Mouse (Mus musculus) forebrain, embryonic 14.5 days (tissue): ENCODE data around the gene P4htm. TPM values are rescaled to one million over a fixed set of nuclear protein-coding genes. Genes with fewer than 3 reads are reported as not detected.
"Not testable (repeated sequence)": the region's sequence is repeated elsewhere in the genome, so short reads cannot be mapped to it uniquely, and the experiment has no call there.

ENCODE experiments used
- ATAC-seq: fragments of 200-750 bp; cut with Nextera tagmentation; 2 replicates; pipeline ENCODE4 v1.8.0; 2017; ENCODE audit warnings: mild to moderate bottlenecking, moderate library complexity
- DNase-seq: peaks from one replicate; pipeline ENCODE4 v3.0.0-alpha.2; 2015; ENCODE audit warnings: low spot score
- H3K27ac ChIP-seq: fragments of 300-500 bp; sonication (generic); 2 replicates; pipeline ENCODE4 v1.5.1; 2014; ENCODE audit warnings: low read depth, mild to moderate bottlenecking, control low read depth, low read length, moderate library complexity
- H3K27me3 ChIP-seq: fragments of 300-500 bp; sonication (generic); replicated peaks from 2 replicates; pipeline ENCODE4 v1.6.1; 2014; ENCODE audit warnings: low read length, control low read depth, mixed read lengths; ENCODE audit not compliant: control insufficient read depth, insufficient read depth
- H3K36me3 ChIP-seq: fragments of 300-500 bp; sonication (generic); 2 replicates; pipeline ENCODE4 v1.6.1; 2014; ENCODE audit warnings: low read length, control low read depth; ENCODE audit not compliant: control insufficient read depth, insufficient read depth
- H3K4me1 ChIP-seq: fragments of 300-500 bp; sonication (generic); 2 replicates; pipeline ENCODE4 v1.6.1; 2014; ENCODE audit warnings: antibody characterized with exemption, low read length, control low read depth; ENCODE audit not compliant: control insufficient read depth, insufficient read depth
- H3K4me2 ChIP-seq: fragments of 300-500 bp; sonication (generic); 2 replicates; pipeline ENCODE4 v1.6.1; 2014; ENCODE audit warnings: mild to moderate bottlenecking, control low read depth, low read length
- H3K4me3 ChIP-seq: fragments of 300-500 bp; sonication (generic); 2 replicates; pipeline ENCODE4 v1.5.1; 2014; ENCODE audit warnings: low read depth, low read length, control low read depth
- H3K9ac ChIP-seq: fragments of 300-500 bp; sonication (generic); 2 replicates; pipeline ENCODE4 v1.6.1; 2014; ENCODE audit warnings: mild to moderate bottlenecking, low read length, control low read depth, moderate library complexity
- H3K9me3 ChIP-seq: fragments of 300-500 bp; sonication (generic); replicated peaks from 2 replicates; pipeline ENCODE4 v1.6.1; 2016; ENCODE audit warnings: low read length, control low read depth, mixed read lengths; ENCODE audit not compliant: control insufficient read depth
- WGBS: fragments of 180-500 bp; shearing (Covaris S2); extraction: QIAGEN DNeasy Blood & Tissue Kit; methylation state at CpG from one replicate; pipeline ENCODE4 v1.1.7; 2014; 5-methylcytosine and 5-hydroxymethylcytosine counted together
- polyA plus RNA-seq: library from polyadenylated mRNA; unstranded; fragments of >200 nt; fragmentation: Nextera tagmentation; extraction: Ambion mirVana; gene quantifications from 2 replicates; pipeline ENCODE4 v1.2.1, GENCODE M21; 2014

P4htm gene
- polyA plus RNA-seq, 1 experiment from 2014 or later = 14.5 TPM

DNA sequence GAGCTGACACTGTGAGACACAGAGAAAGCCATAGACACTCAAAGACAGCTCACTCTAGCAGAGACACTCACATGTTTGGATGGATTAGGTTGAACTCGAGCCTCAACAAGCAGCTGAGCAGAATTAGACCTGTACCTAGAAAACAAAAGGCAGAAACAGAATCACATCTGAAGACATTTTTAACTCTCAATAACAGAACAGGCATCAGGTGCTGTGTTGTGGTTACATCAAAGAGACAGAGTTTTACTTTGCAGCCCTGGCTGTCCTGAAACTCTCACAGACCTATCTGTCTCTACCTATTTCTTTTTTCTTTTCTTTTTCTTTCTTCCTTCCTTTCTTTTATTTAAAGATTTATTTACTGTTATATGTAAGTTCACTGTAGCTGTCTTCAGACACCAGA lies 19.8 kb upstream of the P4htm start:
- no peak for DNase-seq
- Histone ChIP-seq H3K27me3 (no peaks in the 10 kb centered on the region), H3K27ac (no peak overlapping the region), H3K4me1 (no peaks in the 10 kb centered on the region), H3K36me3 (peaks cover 54% of the 10 kb centered on the region), H3K9ac (no peak overlapping the region), H3K4me3 (no peak overlapping the region), H3K4me2 (no peak overlapping the region), H3K9me3 (no peaks in the 10 kb centered on the region)
- 97% methylated on average over 1 of the region's 1 CpGs for WGBS
- ATAC-seq = no peak

DNA sequence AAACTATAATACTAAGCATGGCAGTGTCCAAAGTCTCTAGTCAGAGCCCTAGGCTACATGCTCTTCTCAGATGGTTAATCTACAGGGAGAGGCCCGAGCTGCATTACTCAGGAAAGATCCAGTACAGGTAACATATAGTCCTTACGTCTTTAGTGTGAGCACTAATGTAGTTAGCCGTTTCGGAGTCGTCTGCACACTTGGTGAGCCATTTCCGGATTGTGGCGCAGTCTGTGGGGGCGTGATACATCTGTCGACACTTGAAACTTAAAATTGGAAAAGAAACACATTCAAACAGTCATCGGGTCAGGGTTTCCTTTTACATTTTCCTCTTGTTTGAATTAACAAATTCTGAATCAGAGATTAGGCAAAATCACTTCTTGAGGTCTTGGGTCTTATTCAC lies 14.0 kb upstream of the P4htm start:
- peaks cover 91% of the 10 kb centered on the region for H3K36me3 ChIP-seq
- WGBS = 95% methylated on average over 10 of the region's 10 CpGs
- no peak overlapping the region for H3K27ac ChIP-seq
- ATAC-seq = no peak
- DNase-seq = no peak
- no peaks in the 10 kb centered on the region for H3K4me1 ChIP-seq
- no peak overlapping the region for H3K4me3 ChIP-seq
- H3K27me3 ChIP-seq = no peaks in the 10 kb centered on the region
- H3K9me3 ChIP-seq = no peaks in the 10 kb centered on the region
- no peak overlapping the region for H3K4me2 ChIP-seq
- no peak overlapping the region for H3K9ac ChIP-seq

GRCm38 (mm10) chr9:108608889-108609288 lies 11.4 kb upstream of the P4htm start:
- 98% methylated on average over 4 of the region's 4 CpGs for WGBS
- H3K4me2 ChIP-seq = no peak overlapping the region
- DNase-seq (no peak), ATAC-seq (no peak)
- no peak overlapping the region for H3K4me3 ChIP-seq
- no peak overlapping the region for H3K27ac ChIP-seq
- H3K9ac ChIP-seq = no peak overlapping the region
- H3K9me3 ChIP-seq = no peaks in the 10 kb centered on the region
- H3K4me1 ChIP-seq = no peaks in the 10 kb centered on the region
- H3K36me3 ChIP-seq = peaks cover 96% of the 10 kb centered on the region
- no peaks in the 10 kb centered on the region for H3K27me3 ChIP-seq

GRCm38 (mm10) chr9:108607929-108608328 lies 10.5 kb upstream of the P4htm start:
- not testable (repeated sequence) for H3K9ac ChIP-seq, H3K4me1 ChIP-seq, H3K4me3 ChIP-seq, DNase-seq, H3K9me3 ChIP-seq, H3K4me2 ChIP-seq, ATAC-seq, H3K27me3 ChIP-seq, H3K27ac ChIP-seq
- 95% methylated on average over 5 of the region's 5 CpGs for WGBS
- peaks cover 96% of the 10 kb centered on the region for H3K36me3 ChIP-seq

GRCm38 (mm10) chr9:108601986-108602385 lies 4.5 kb upstream of the P4htm start:
- Histone ChIP-seq H3K36me3 (peaks cover 45% of the 10 kb centered on the region), H3K9me3 (no peaks in the 10 kb centered on the region), H3K27ac (no peak overlapping the region), H3K4me3 (no peak overlapping the region), H3K4me1 (no peaks in the 10 kb centered on the region), H3K4me2 (no peak overlapping the region), H3K27me3 (no peaks in the 10 kb centered on the region), H3K9ac (no peak overlapping the region)
- DNase-seq (no peak), ATAC-seq (no peak)
- WGBS = 89% methylated on average over 4 of the region's 4 CpGs

DNA sequence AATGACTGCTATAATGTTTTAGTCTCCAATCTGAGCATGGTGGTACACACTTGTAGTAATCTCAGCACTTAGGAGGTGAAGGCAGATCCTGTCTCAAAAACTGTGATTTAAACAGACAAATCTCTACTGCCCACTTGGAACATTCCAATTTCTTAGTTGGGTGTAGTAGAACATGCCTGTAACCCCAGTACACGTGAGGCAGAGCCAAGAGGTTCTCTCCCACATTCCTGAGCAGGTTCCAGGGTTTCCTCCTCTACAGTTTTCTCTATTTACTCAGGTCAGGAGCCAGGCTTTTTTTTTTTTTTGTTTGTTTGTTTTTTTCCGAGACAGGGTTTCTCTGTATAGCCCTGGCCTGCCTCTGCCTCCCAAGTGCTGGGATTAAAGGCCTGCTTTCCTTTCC lies 2.5 kb upstream of the P4htm start:
- WGBS = 69% methylated on average over 2 of the region's 2 CpGs

GRCm38 (mm10) chr9:108599021-108599566 lies 1.6 kb upstream of the P4htm start:
- Histone ChIP-seq H3K4me3 (no peak overlapping the region), H3K9me3 (no peaks in the 10 kb centered on the region), H3K27me3 (no peaks in the 10 kb centered on the region), H3K4me2 (no peak overlapping the region), H3K4me1 (no peaks in the 10 kb centered on the region), H3K36me3 (peaks cover 19% of the 10 kb centered on the region), H3K27ac (no peak overlapping the region), H3K9ac (no peak overlapping the region)
- WGBS = 80% methylated on average over 4 of the region's 4 CpGs
- DNase-seq (peak; percentile 71), ATAC-seq (no peak)

More for the DNA sequence above, 2.5 kb upstream of the P4htm start:
- Histone ChIP-seq H3K27ac (no peak overlapping the region), H3K4me3 (no peak overlapping the region), H3K9ac (no peak overlapping the region), H3K27me3 (no peaks in the 10 kb centered on the region), H3K4me2 (no peak overlapping the region), H3K4me1 (no peaks in the 10 kb centered on the region), H3K9me3 (no peaks in the 10 kb centered on the region), H3K36me3 (peaks cover 28% of the 10 kb centered on the region)
- no peak for DNase-seq
- no peak for ATAC-seq

- DNase-seq = no peak
- no peaks in the 10 kb centered on the region for H3K27me3 ChIP-seq
- no peak overlapping the region for H3K27ac ChIP-seq
- no peak overlapping the region for H3K4me2 ChIP-seq
- no peaks in the 10 kb centered on the region for H3K36me3 ChIP-seq
- no peak overlapping the region for H3K9ac ChIP-seq
- no peaks in the 10 kb centered on the region for H3K9me3 ChIP-seq
- no peak for ATAC-seq
- no peaks in the 10 kb centered on the region for H3K4me1 ChIP-seq
- WGBS = 88% methylated on average over 3 of the region's 3 CpGs
- no peak overlapping the region for H3K4me3 ChIP-seq
Measured at GRCm38 (mm10) chr9:108594354-108594753, 3.1 kb downstream of the P4htm start.

DNA sequence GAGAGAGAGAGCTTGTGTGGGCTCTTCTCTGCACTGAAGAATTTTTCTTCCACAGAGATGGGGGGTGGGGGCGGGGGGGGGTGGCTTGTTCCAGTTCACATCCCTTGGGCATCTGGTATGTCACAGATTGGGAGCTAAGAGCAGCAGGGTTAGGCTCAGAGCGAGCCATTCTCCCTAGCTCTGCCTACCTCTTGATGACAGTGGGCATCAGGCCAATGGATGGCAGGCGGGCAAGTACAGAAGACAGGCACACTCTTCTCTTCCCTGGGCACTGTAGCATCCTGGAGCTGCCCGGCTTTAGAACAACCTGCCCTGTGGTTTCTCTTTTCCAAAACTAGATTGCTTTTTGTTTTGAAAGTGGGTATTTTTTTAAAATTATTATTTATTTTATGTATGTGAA lies 6.0 kb downstream of the P4htm start:
- 72% methylated on average over 4 of the region's 4 CpGs for WGBS
- Histone ChIP-seq H3K9ac (no peak overlapping the region), H3K36me3 (no peaks in the 10 kb centered on the region), H3K9me3 (no peaks in the 10 kb centered on the region), H3K27ac (no peak overlapping the region), H3K27me3 (no peaks in the 10 kb centered on the region), H3K4me1 (peaks cover 25% of the 10 kb centered on the region), H3K4me2 (no peak overlapping the region), H3K4me3 (no peak overlapping the region)
- DNase-seq (peak; percentile 20), ATAC-seq (no peak)
